Mouse (Mus musculus): ENCODE results near the gene Man1c1. TPM values are rescaled to one million over a fixed set of nuclear protein-coding genes. Genes with fewer than 3 reads are reported as not detected.

Gene Man1c1
- polyA plus RNA-seq, 1 experiment from 2014 or later: 3.3 TPM

DNA sequence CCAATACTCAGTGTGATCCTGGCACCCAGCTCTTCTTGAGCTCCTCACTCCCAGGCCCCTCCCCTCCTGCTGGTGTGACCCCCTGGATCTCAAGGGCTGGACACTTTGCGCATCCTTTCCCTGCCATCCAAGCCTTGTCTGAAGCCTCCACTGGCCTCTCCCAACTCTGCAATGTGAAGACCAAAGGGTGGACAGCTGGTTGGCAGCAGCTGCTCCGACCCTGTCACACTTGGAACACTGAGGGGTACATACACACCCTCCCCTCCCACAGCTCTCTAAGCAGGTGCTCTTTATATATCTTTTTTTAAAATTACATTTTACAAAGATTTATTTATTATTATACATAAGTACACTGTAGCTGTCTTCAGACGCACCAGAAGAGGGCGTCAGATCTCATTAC lies 36.1 kb upstream of the Man1c1 start:
- Histone ChIP-seq H3K9me3 (no peaks in the 10 kb centered on the region), H3K4me1 (no peaks in the 10 kb centered on the region), H3K9ac (no peak overlapping the region), H3K36me3 (peaks cover under 1% of the 10 kb centered on the region; the same call in 1 of the 2 replicates), H3K27me3 (no peaks in the 10 kb centered on the region), H3K4me3 (no peak overlapping the region), H3K4me2 (no peak overlapping the region), H3K27ac (no peak overlapping the region)
- ATAC-seq (ENCODE audit: borderline replicate concordance, extremely low read depth, low FRiP score, low TSS enrichment): no peak
- WGBS: 92% methylated on average over 4 of the region's 4 CpGs

DNA sequence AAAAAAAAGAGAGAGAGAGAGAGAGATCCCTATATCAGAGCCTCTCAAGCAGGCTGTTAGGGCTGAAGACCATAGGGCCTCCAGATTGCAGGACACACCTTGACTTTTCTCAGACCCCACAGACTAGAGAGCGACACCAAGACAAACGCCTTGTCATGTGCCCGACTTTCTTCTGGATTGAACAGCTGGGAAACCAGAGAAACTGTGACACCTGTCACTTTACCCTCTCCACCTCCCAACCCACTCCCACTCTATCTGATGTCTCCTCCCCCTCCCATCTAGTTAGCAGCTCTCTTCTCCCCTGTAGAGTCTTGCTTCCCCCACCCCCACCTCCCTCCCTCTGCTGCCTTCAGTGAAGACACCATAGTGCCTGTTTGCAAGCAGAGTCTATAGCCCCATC lies 35.4 kb upstream of the Man1c1 start:
- Histone ChIP-seq H3K9ac (no peak overlapping the region), H3K4me3 (no peak overlapping the region), H3K27ac (no peak overlapping the region), H3K36me3 (no peaks in the 10 kb centered on the region), H3K27me3 (no peaks in the 10 kb centered on the region), H3K4me1 (peaks cover 5% of the 10 kb centered on the region), H3K4me2 (no peak overlapping the region), H3K9me3 (no peaks in the 10 kb centered on the region)
- ATAC-seq (ENCODE audit: borderline replicate concordance, extremely low read depth, low FRiP score, low TSS enrichment): no peak
- WGBS: 61% methylated on average over 3 of the region's 3 CpGs

DNA sequence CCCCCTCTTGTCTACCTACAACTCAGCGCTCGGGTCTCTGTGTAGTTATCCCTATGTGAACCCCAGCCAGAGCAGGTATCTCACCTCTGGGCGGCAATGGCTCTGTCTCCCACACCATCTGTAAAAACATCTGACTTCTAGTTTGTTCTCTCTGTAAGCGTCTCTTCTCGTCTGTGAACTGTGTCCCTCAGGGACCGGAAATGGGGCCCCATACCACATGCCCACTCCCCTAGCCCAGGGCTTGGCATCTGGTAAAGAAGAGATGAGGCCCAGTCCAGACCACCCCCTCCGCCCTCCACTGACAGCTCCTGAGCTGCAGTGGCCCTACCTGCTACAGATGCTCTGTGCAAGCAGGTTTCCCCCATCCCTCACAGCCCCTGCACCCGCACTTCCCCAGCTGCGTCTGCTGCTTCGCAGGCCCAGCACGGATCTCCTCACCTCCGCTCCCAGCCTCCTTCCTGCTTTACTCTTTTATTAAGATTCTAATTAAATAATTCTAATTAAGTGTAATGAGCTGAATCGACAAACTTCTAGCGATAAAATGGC lies 33.3 kb upstream of the Man1c1 start:
- Histone ChIP-seq H3K4me2 (no peak overlapping the region), H3K9me3 (no peaks in the 10 kb centered on the region), H3K4me3 (no peak overlapping the region), H3K9ac (no peak overlapping the region), H3K27me3 (no peaks in the 10 kb centered on the region), H3K27ac (no peak overlapping the region), H3K4me1 (peaks cover 18% of the 10 kb centered on the region), H3K36me3 (no peaks in the 10 kb centered on the region)
- no peak for ATAC-seq (ENCODE audit: borderline replicate concordance, extremely low read depth, low FRiP score, low TSS enrichment)
- WGBS: 65% methylated on average over 14 of the region's 14 CpGs

DNA sequence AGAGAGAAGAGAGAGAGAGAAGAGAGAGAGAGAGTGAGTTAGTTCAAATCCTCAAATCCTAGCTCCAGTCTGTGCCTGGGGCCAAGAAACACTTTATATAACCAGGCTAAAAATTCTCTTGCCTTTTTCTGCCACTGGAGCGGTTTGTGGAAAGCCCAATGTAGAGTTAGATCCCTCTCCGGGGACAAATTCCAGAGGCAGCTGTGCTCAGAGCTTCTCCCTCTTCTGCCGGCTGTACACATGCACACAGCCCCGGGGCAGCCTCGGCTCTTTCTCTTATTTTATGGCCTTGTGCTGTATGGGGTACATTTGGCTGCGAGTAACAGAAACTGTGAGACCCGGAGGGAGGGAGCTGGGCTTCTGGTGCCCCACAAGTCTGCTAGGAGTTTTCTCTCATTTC lies 32.1 kb upstream of the Man1c1 start:
- no peak for ATAC-seq (ENCODE audit: borderline replicate concordance, extremely low read depth, low FRiP score, low TSS enrichment)
- no peak overlapping the region for H3K4me2 ChIP-seq
- H3K4me3 ChIP-seq: no peak overlapping the region
- H3K27ac ChIP-seq: no peak overlapping the region
- H3K9me3 ChIP-seq: no peaks in the 10 kb centered on the region
- WGBS: 66% methylated on average over 7 of the region's 7 CpGs
- no peaks in the 10 kb centered on the region for H3K27me3 ChIP-seq
- no peak overlapping the region for H3K9ac ChIP-seq
- no peaks in the 10 kb centered on the region for H3K36me3 ChIP-seq
- H3K4me1 ChIP-seq: peaks cover 18% of the 10 kb centered on the region

DNA sequence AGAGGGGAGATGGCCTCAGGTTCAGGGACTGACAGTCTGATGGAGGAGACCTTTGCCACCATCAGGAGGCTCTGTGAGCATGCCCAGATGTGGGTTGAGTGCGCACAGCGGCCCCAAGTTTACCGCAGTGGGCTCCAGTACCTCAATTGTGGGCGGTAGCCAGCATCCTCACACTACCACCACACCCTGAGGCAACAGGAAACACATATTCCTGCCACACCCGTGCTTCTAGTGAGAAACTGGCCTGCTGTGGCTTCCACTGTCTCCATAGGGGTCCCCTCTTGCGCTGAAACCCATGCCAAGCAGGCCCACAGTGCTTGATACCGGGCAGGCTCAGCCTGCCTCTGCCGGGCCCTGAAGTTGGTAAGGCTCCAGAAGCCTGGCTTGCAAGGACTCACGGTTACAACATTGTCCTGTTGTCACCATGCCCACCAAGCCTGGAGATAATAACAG lies 30.6 kb upstream of the Man1c1 start:
- peak; percentile 41; the same call in 1 of the 2 replicates for ATAC-seq (ENCODE audit: borderline replicate concordance, extremely low read depth, low FRiP score, low TSS enrichment)
- Histone ChIP-seq H3K4me3 (no peak overlapping the region), H3K4me2 (peak overlapping the region; percentile 30; the same call in 1 of the 2 replicates), H3K9ac (no peak overlapping the region), H3K27ac (peak overlapping the region; percentile 65), H3K4me1 (peaks cover 27% of the 10 kb centered on the region), H3K9me3 (no peaks in the 10 kb centered on the region), H3K27me3 (no peaks in the 10 kb centered on the region), H3K36me3 (no peaks in the 10 kb centered on the region)
- 35% methylated on average over 9 of the region's 9 CpGs for WGBS

DNA sequence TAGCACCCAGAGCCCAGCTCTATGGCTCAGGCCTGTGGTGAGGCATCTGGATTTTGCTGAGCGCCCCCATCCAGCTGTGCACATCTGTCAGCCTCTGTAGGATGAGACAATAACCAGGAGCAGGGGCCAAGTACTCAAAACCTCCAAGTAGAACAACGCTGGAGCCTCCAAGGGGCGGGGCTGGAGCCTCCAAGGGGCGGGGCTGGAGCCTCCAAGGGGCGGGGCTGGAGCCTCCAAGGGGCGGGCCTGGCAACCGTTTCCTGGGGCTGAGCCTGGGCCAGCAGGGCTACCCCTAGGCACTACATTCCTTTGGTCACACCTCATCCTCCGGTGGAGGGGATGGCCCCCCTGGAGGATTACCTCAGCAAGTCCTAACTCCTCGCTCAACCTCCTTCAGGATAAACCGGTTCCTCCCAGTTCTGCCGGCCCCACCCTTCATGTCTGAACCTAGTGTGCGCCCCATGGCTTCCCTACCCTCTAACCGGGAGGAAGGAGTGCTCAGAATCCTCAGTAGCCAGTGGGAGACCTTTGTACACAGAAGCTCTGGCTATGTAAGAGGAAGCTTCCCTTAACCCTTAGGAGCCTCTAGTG lies 30.0 kb upstream of the Man1c1 start:
- Histone ChIP-seq H3K4me1 (peaks cover 27% of the 10 kb centered on the region), H3K9me3 (no peaks in the 10 kb centered on the region), H3K27ac (peak overlapping the region; percentile 65), H3K36me3 (no peaks in the 10 kb centered on the region), H3K9ac (no peak overlapping the region), H3K4me3 (no peak overlapping the region), H3K27me3 (no peaks in the 10 kb centered on the region), H3K4me2 (peak overlapping the region; percentile 30)
- ATAC-seq (ENCODE audit: borderline replicate concordance, extremely low read depth, low FRiP score, low TSS enrichment): peak; percentile 90
- 5% methylated on average over 13 of the region's 13 CpGs for WGBS

DNA sequence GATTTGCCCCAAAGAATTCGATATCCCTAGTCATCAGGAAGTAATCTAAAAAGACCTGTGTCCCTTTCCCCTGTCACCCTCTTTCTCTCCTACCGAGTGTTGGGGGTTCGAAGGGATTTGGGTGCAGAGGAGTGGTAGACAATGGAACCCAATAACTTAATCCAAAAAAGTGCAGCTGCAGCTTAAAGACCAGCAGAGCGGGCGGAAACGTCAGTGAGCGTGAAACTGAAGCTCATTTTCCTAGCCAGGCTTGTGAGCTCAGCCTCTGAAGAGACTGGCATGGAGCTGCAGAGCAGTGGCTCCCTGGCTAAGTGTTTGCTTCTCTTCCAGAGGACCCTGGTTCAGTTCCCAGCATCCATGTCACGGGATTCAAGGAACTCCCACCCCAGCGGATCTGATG lies 29.3 kb upstream of the Man1c1 start:
- Histone ChIP-seq H3K9ac (no peak overlapping the region), H3K9me3 (no peaks in the 10 kb centered on the region), H3K4me1 (peaks cover 27% of the 10 kb centered on the region), H3K27me3 (no peaks in the 10 kb centered on the region), H3K4me3 (no peak overlapping the region), H3K4me2 (no peak overlapping the region), H3K36me3 (no peaks in the 10 kb centered on the region), H3K27ac (no peak overlapping the region)
- no peak for ATAC-seq (ENCODE audit: borderline replicate concordance, extremely low read depth, low FRiP score, low TSS enrichment)
- 60% methylated on average over 9 of the region's 9 CpGs for WGBS

DNA sequence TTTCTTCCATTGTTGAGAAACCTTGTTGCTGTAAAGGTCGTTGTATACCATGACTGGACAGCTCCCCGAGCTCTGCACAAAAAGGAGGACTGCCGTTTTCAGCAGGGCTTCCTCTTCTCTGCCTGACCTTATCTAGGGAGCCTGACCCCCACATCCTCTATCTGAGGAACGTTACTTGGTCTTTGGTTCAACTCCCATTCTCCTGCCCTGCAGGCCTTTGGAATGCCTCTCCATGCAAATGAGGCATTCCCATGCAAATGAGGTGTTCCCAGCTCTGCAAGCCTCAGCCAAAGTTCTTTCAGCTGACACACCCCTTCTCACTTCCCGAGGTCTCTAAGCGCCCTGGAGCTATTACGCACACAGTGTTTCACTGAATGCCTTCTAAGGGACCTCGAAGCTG lies 26.0 kb upstream of the Man1c1 start:
- Histone ChIP-seq H3K27ac (no peak overlapping the region), H3K9ac (no peak overlapping the region)
- 16% methylated on average over 8 of the region's 8 CpGs for WGBS

DNA sequence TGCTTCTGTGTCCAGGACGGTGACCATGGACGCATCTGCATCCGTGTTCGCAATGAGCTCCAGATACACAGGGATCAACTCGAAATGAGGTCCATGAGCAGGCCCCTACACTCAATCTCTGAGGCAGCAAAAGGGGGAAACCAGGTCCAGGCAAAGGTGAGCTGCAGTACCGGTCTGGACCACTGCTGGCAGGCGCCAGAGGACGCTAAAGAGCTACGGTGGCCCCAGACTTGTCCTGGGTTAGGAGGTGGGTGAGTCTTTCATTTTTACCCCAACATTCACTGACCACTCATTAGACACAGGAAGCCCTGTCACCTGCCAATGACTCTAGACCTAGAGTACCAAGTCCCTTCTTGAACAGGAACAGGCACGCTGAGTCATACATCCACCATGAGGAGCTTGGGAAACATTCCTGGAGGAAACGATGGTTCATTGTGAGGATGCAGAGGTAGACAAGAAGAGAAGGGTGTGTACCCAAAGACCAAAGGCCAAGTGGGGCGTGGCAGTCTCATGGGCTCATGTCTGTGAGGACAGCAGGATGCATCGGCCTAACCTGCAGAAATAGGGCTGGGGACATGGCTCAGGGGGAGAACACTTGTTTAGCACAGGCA lies 21.8 kb upstream of the Man1c1 start:
- Histone ChIP-seq H3K27me3 (no peaks in the 10 kb centered on the region), H3K4me3 (no peak overlapping the region), H3K36me3 (no peaks in the 10 kb centered on the region), H3K4me1 (peaks cover 20% of the 10 kb centered on the region), H3K4me2 (no peak overlapping the region), H3K9ac (no peak overlapping the region), H3K9me3 (no peaks in the 10 kb centered on the region), H3K27ac (no peak overlapping the region)
- ATAC-seq (ENCODE audit: borderline replicate concordance, extremely low read depth, low FRiP score, low TSS enrichment): no peak
- 65% methylated on average over 13 of the region's 13 CpGs for WGBS

More for the DNA sequence above, 26.0 kb upstream of the Man1c1 start:
- Histone ChIP-seq H3K4me2 (no peak overlapping the region), H3K4me3 (no peak overlapping the region), H3K27me3 (no peaks in the 10 kb centered on the region), H3K4me1 (peaks cover 33% of the 10 kb centered on the region), H3K9me3 (no peaks in the 10 kb centered on the region), H3K36me3 (no peaks in the 10 kb centered on the region)
- ATAC-seq (ENCODE audit: borderline replicate concordance, extremely low read depth, low FRiP score, low TSS enrichment): no peak

DNA sequence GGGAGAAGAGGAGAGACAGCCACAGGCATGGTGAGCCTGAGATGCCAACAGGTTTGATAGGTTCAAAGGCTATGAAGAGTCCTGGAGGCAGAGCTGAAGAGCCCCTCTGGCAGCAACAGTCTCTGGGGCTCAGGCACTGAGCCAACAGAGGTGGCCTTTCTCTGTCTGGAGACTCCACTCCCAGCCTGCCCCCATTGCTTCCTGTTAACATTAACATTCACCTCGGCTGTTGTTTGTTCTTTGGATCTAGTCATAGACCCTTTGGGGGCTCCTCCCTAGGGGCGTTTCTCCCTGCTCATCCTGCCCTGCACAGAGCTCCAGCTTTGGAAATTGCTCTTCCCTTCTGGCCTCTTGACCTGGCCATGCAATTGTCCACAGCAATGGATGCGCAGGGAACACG lies 20.9 kb upstream of the Man1c1 start:
- H3K27ac ChIP-seq: no peak overlapping the region
- peaks cover 14% of the 10 kb centered on the region for H3K4me1 ChIP-seq
- WGBS: 26% methylated on average over 4 of the region's 4 CpGs
- H3K9ac ChIP-seq: no peak overlapping the region
- H3K36me3 ChIP-seq: no peaks in the 10 kb centered on the region
- H3K4me3 ChIP-seq: no peak overlapping the region
- H3K9me3 ChIP-seq: no peaks in the 10 kb centered on the region
- ATAC-seq (ENCODE audit: borderline replicate concordance, extremely low read depth, low FRiP score, low TSS enrichment): peak; percentile 40; the same call in 1 of the 2 replicates
- H3K4me2 ChIP-seq: no peak overlapping the region
- H3K27me3 ChIP-seq: no peaks in the 10 kb centered on the region

DNA sequence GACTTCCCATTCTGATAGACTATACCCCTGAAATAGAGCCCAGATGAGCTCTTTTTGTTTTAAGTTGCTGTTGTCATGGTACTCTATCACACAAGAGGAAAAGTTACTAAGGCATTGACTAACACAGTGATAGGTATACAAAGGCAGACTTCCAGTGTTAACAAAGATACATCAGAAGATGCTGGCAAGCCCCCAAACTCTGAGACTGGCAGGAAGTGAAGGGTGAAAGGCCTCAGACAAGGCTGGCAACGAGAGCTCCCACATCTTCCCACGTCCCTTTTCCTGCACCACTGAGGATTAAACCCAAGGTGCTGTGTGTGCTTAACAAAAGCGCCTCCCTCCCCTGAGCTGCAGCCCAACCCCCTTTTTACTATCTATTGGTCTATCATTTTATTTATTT lies 19.2 kb upstream of the Man1c1 start:
- no peak overlapping the region for H3K9ac ChIP-seq
- H3K27me3 ChIP-seq: no peaks in the 10 kb centered on the region
- H3K27ac ChIP-seq: no peak overlapping the region
- H3K4me2 ChIP-seq: no peak overlapping the region
- H3K4me3 ChIP-seq: no peak overlapping the region
- H3K4me1 ChIP-seq: peaks cover 11% of the 10 kb centered on the region
- ATAC-seq (ENCODE audit: borderline replicate concordance, extremely low read depth, low FRiP score, low TSS enrichment): no peak
- H3K9me3 ChIP-seq: no peaks in the 10 kb centered on the region
- H3K36me3 ChIP-seq: no peaks in the 10 kb centered on the region
- WGBS: 56% methylated on average over 3 of the region's 3 CpGs

DNA sequence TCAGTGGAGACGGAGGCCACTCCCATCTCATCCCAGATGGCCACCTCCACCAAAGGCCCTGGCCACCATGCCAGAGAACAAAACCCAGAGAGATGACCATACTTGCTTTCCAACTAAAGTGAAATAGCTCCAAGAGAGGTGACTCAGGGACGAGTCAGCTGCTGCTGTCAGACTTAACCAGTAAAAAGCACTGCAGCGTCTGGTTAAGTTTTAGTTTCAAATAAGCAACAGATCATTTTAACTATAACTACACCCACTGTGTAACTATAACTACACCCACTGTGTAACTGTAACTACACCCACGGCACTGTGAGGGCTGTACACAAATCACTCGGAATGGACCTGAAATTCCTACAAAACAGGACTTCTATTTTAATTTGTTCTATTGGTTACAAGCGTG lies 17.0 kb upstream of the Man1c1 start:
- no peak overlapping the region for H3K27ac ChIP-seq
- no peak for ATAC-seq (ENCODE audit: borderline replicate concordance, extremely low read depth, low FRiP score, low TSS enrichment)
- H3K27me3 ChIP-seq: no peaks in the 10 kb centered on the region
- H3K4me2 ChIP-seq: no peak overlapping the region
- peaks cover 11% of the 10 kb centered on the region for H3K4me1 ChIP-seq
- no peaks in the 10 kb centered on the region for H3K9me3 ChIP-seq
- WGBS: 75% methylated on average over 6 of the region's 6 CpGs
- no peak overlapping the region for H3K9ac ChIP-seq
- no peak overlapping the region for H3K4me3 ChIP-seq
- no peaks in the 10 kb centered on the region for H3K36me3 ChIP-seq

Measured in lung, embryonic 15.5 days (tissue).